Mouse (Mus musculus): ENCODE measurements around the gene Cog4. TPM values are rescaled to one million over a fixed set of nuclear protein-coding genes. Genes with fewer than 3 reads are reported as not detected.
"Not testable (repeated sequence)": the region's sequence is repeated elsewhere in the genome, so short reads cannot be mapped to it uniquely, and the experiment has no call there.

Cog4 gene
- polyA plus RNA-seq, 1 experiment: 52.6 TPM

- Histone ChIP-seq H3K27ac (replicated peaks; ENCODE audit: low read depth, low read length) (no peak overlapping the region), H3K4me3 (ENCODE audit: insufficient read depth, low read depth, low read length) (no peak overlapping the region), H3K4me1 (ENCODE audit: control insufficient read depth, insufficient read depth, insufficient read length, low read length) (no peaks in the 10 kb centered on the region)
Measured at GRCm38 (mm10) chr8:110892913-110893312, 46.5 kb downstream of the Cog4 start.

- no peak overlapping the region for H3K27ac ChIP-seq (replicated peaks; ENCODE audit: low read depth, low read length)
- H3K4me3 ChIP-seq (ENCODE audit: insufficient read depth, low read depth, low read length): no peak overlapping the region
- H3K4me1 ChIP-seq (ENCODE audit: control insufficient read depth, insufficient read depth, insufficient read length, low read length): no peaks in the 10 kb centered on the region
Measured at GRCm38 (mm10) chr8:110894851-110895250, 48.5 kb downstream of the Cog4 start.

- Histone ChIP-seq H3K4me1 (ENCODE audit: control insufficient read depth, insufficient read depth, insufficient read length, low read length) (no peaks in the 10 kb centered on the region), H3K4me3 (ENCODE audit: insufficient read depth, low read depth, low read length) (no peak overlapping the region), H3K27ac (replicated peaks; ENCODE audit: low read depth, low read length) (no peak overlapping the region)
Measured at GRCm38 (mm10) chr8:110895254-110895653, 48.9 kb downstream of the Cog4 start.

- Histone ChIP-seq H3K4me3 (ENCODE audit: insufficient read depth, low read depth, low read length) (no peak overlapping the region), H3K4me1 (ENCODE audit: control insufficient read depth, insufficient read depth, insufficient read length, low read length) (no peaks in the 10 kb centered on the region), H3K27ac (replicated peaks; ENCODE audit: low read depth, low read length) (no peak overlapping the region)
Measured at GRCm38 (mm10) chr8:110895812-110896211, 49.4 kb downstream of the Cog4 start.

- H3K4me3 ChIP-seq (ENCODE audit: insufficient read depth, low read depth, low read length): no peak overlapping the region
- H3K27ac ChIP-seq (replicated peaks; ENCODE audit: low read depth, low read length): no peak overlapping the region
- H3K4me1 ChIP-seq (ENCODE audit: control insufficient read depth, insufficient read depth, insufficient read length, low read length): no peaks in the 10 kb centered on the region
Measured at GRCm38 (mm10) chr8:110897495-110897894, 51.1 kb downstream of the Cog4 start.

- Histone ChIP-seq H3K27ac (replicated peaks; ENCODE audit: low read depth, low read length) (no peak overlapping the region), H3K4me3 (ENCODE audit: insufficient read depth, low read depth, low read length) (no peak overlapping the region), H3K4me1 (ENCODE audit: control insufficient read depth, insufficient read depth, insufficient read length, low read length) (no peaks in the 10 kb centered on the region)
Measured at GRCm38 (mm10) chr8:110901056-110901455, 54.7 kb downstream of the Cog4 start.

- H3K4me1 ChIP-seq (ENCODE audit: control insufficient read depth, insufficient read depth, insufficient read length, low read length): no peaks in the 10 kb centered on the region
- peak within 1 kb of the TSS; percentile 89 for H3K4me3 ChIP-seq (ENCODE audit: insufficient read depth, low read depth, low read length)
- no peak within 1 kb of the TSS for H3K27ac ChIP-seq (replicated peaks; ENCODE audit: low read depth, low read length)
Measured at GRCm38 (mm10) chr8:110901839-110902578, 55.6 kb downstream of the Cog4 start, which contains the start of gene Fuk. Fuk (minus strand) TSS chr8:110902488.

GRCm38 (mm10) chr8:110902579-110902965 lies 56.2 kb downstream of the Cog4 start:
- H3K4me1 ChIP-seq (ENCODE audit: control insufficient read depth, insufficient read depth, insufficient read length, low read length): no peaks in the 10 kb centered on the region
- peak overlapping the region; percentile 89; the same call in 1 of the 2 replicates for H3K4me3 ChIP-seq (ENCODE audit: insufficient read depth, low read depth, low read length)
- no peak overlapping the region for H3K27ac ChIP-seq (replicated peaks; ENCODE audit: low read depth, low read length)

GRCm38 (mm10) chr8:110905404-110905803 lies 59.0 kb downstream of the Cog4 start:
- Histone ChIP-seq H3K27ac (replicated peaks; ENCODE audit: low read depth, low read length) (no peak overlapping the region), H3K4me1 (ENCODE audit: control insufficient read depth, insufficient read depth, insufficient read length, low read length) (no peaks in the 10 kb centered on the region), H3K4me3 (ENCODE audit: insufficient read depth, low read depth, low read length) (no peak overlapping the region)

- Histone ChIP-seq H3K4me3 (ENCODE audit: insufficient read depth, low read depth, low read length) (no peak overlapping the region), H3K27ac (replicated peaks; ENCODE audit: low read depth, low read length) (no peak overlapping the region)
Measured at GRCm38 (mm10) chr8:110906682-110907081, 60.3 kb downstream of the Cog4 start.

GRCm38 (mm10) chr8:110909850-110910249 lies 63.5 kb downstream of the Cog4 start:
- H3K27ac ChIP-seq (replicated peaks; ENCODE audit: low read depth, low read length); H3K4me1 ChIP-seq (ENCODE audit: control insufficient read depth, insufficient read depth, insufficient read length, low read length); H3K4me3 ChIP-seq (ENCODE audit: insufficient read depth, low read depth, low read length): not testable (repeated sequence)

More at GRCm38 (mm10) chr8:110906682-110907081, 60.3 kb downstream of the Cog4 start:
- no peaks in the 10 kb centered on the region for H3K4me1 ChIP-seq (ENCODE audit: control insufficient read depth, insufficient read depth, insufficient read length, low read length)

- Histone ChIP-seq H3K4me3 (ENCODE audit: insufficient read depth, low read depth, low read length) (no peak overlapping the region), H3K27ac (replicated peaks; ENCODE audit: low read depth, low read length) (no peak overlapping the region), H3K4me1 (ENCODE audit: control insufficient read depth, insufficient read depth, insufficient read length, low read length) (no peaks in the 10 kb centered on the region)
Measured at GRCm38 (mm10) chr8:110911576-110912570, 65.5 kb downstream of the Cog4 start.

- Histone ChIP-seq H3K4me3 (ENCODE audit: insufficient read depth, low read depth, low read length) (no peak overlapping the region), H3K4me1 (ENCODE audit: control insufficient read depth, insufficient read depth, insufficient read length, low read length) (peaks cover 12% of the 10 kb centered on the region; the same call in 1 of the 2 replicates), H3K27ac (replicated peaks; ENCODE audit: low read depth, low read length) (no peak overlapping the region)
Measured at GRCm38 (mm10) chr8:110917415-110917814, 71.0 kb downstream of the Cog4 start.

GRCm38 (mm10) chr8:110918027-110918426 lies 71.6 kb downstream of the Cog4 start:
- no peak overlapping the region for H3K27ac ChIP-seq (replicated peaks; ENCODE audit: low read depth, low read length)
- peaks cover 12% of the 10 kb centered on the region; the same call in 1 of the 2 replicates for H3K4me1 ChIP-seq (ENCODE audit: control insufficient read depth, insufficient read depth, insufficient read length, low read length)
- no peak overlapping the region for H3K4me3 ChIP-seq (ENCODE audit: insufficient read depth, low read depth, low read length)

GRCm38 (mm10) chr8:110918460-110918859 lies 72.1 kb downstream of the Cog4 start:
- Histone ChIP-seq H3K4me3 (ENCODE audit: insufficient read depth, low read depth, low read length) (no peak overlapping the region), H3K4me1 (ENCODE audit: control insufficient read depth, insufficient read depth, insufficient read length, low read length) (peaks cover 12% of the 10 kb centered on the region; the same call in 1 of the 2 replicates), H3K27ac (replicated peaks; ENCODE audit: low read depth, low read length) (no peak overlapping the region)

Data from brown adipose tissue, adult 24 weeks (tissue).